ENCODE assay signal across 24 mouse cellular contexts in genomic region chr14:16335835-16336417, GRCm38 (mm10). TPM values are rescaled to one million over a fixed set of nuclear protein-coding genes. Genes with fewer than 3 reads are reported as not detected.
DNase-seq lines count a peak whose midpoint lies in the region; ATAC-seq and TF ChIP-seq lines count a peak whose summit lies in the region.
"Had no signal": no experiment of that assay in that cellular context is flagged by ENCODE, and none has a peak within 500 bp of the region (broad histone marks: within the 10 kb centered on the region; RNA-seq: fewer than 3 reads in every experiment).

No protein-coding gene starts in this region.

- ATAC-seq in midbrain, embryonic 13.5 days = 0 out of 2 replicates have a peak, but pooled peaks have one; percentile 24
- no peak for ATAC-seq in midbrain, embryonic 14.5 days (ENCODE audit: low FRiP score, low TSS enrichment)
- ATAC-seq: activated CD4-positive, CD25-positive, alpha-beta regulatory T cell, adult 4 months; hindbrain, postnatal 0 days; Patski had no signal

- H3K9ac ChIP-seq in midbrain, embryonic 13.5 days (replicated peaks) = no peak overlapping the region
- no peak overlapping the region for H3K9ac ChIP-seq in midbrain, embryonic 14.5 days (replicated peaks; ENCODE audit: low read length)
- H3K9ac ChIP-seq: forebrain, embryonic 12.5 days; heart, embryonic 15.5 days; limb, embryonic 15.5 days had no signal

- no peak overlapping the region for H3K27ac ChIP-seq in midbrain, embryonic 13.5 days
- H3K27ac ChIP-seq in midbrain, embryonic 14.5 days (replicated peaks; ENCODE audit: low read depth, low read length) = no peak overlapping the region
- peak overlapping the region; percentile 81 for H3K27ac ChIP-seq in thymus, adult 2 months (ENCODE audit: control insufficient read depth, insufficient read depth, low read length)
- H3K27ac ChIP-seq: embryonic facial prominence, embryonic 10.5 days; forebrain, embryonic 12.5 days; heart, adult 2 months; heart, embryonic 15.5 days; hindbrain, embryonic 10.5 days; hindbrain, postnatal 0 days; limb, embryonic 15.5 days had no signal

- TF ChIP-seq CTCF in thymus, adult 2 months (IDR thresholded peaks at IDR 0.05; ENCODE audit: borderline replicate concordance, control insufficient read depth, extremely low read depth, insufficient read depth, low read length, poor library complexity) = no peak

- no peak overlapping the region for H3K4me3 ChIP-seq in midbrain, embryonic 13.5 days (replicated peaks)
- H3K4me3 ChIP-seq in midbrain, embryonic 14.5 days (replicated peaks; ENCODE audit: low read depth, low read length) = no peak overlapping the region
- no peak overlapping the region for H3K4me3 ChIP-seq in thymus, adult 2 months (ENCODE audit: control insufficient read depth, insufficient read depth, low read length)
- H3K4me3 ChIP-seq: embryonic facial prominence, embryonic 10.5 days; forebrain, embryonic 12.5 days; heart, adult 2 months; heart, embryonic 15.5 days; hindbrain, embryonic 10.5 days; limb, embryonic 15.5 days; megakaryocyte, embryonic 14.5 days had no signal

- WGBS in midbrain, embryonic 13.5 days = 73% methylated on average over 3 of the region's 3 CpGs
- WGBS in midbrain, embryonic 14.5 days = 75% methylated on average over 3 of the region's 3 CpGs
- 55% methylated on average over 3 of the region's 3 CpGs for WGBS in thymus, adult 2 months

- H3K36me3 ChIP-seq in midbrain, embryonic 13.5 days = no peaks in the 10 kb centered on the region
- no peaks in the 10 kb centered on the region for H3K36me3 ChIP-seq in midbrain, embryonic 14.5 days (ENCODE audit: control insufficient read depth, insufficient read depth, low read length)
- no peaks in the 10 kb centered on the region for H3K36me3 ChIP-seq in thymus, adult 2 months (ENCODE audit: control insufficient read depth, insufficient read depth, low read length)
- H3K36me3 ChIP-seq: embryonic facial prominence, embryonic 10.5 days; forebrain, embryonic 12.5 days; heart, embryonic 15.5 days; hindbrain, embryonic 10.5 days; limb, embryonic 15.5 days had no signal

- H3K27me3 ChIP-seq in midbrain, embryonic 13.5 days = no peaks in the 10 kb centered on the region
- no peaks in the 10 kb centered on the region for H3K27me3 ChIP-seq in midbrain, embryonic 14.5 days (ENCODE audit: control insufficient read depth, insufficient read depth, low read length)
- no peaks in the 10 kb centered on the region for H3K27me3 ChIP-seq in thymus, adult 2 months (ENCODE audit: control insufficient read depth, insufficient read depth, low read length)
- H3K27me3 ChIP-seq: forebrain, embryonic 12.5 days; heart, embryonic 15.5 days; limb, embryonic 15.5 days; megakaryocyte, embryonic 14.5 days; Patski had no signal

- DNase-seq in heart, adult 11 months = peak; percentile 74
- no peak for DNase-seq in heart, postnatal 14 days
- no peak for DNase-seq in midbrain, embryonic 14.5 days
- peak; percentile 30 for DNase-seq in thymus, adult 2 months
- no peak for DNase-seq in adipocyte (ENCODE audit: low spot score)
- no peak for DNase-seq in right cerebral cortex, postnatal 25 days
- no peak for DNase-seq in spleen, adult 18-20 months
- DNase-seq: cerebellum, adult 8-10 months; gastrocnemius, postnatal 10 days; heart, adult 2 months; kidney, adult 9 months; kidney, postnatal 36 days; lung, postnatal 10 days; retina, postnatal 1 day had no signal

- no peaks in the 10 kb centered on the region for H3K4me1 ChIP-seq in midbrain, embryonic 13.5 days (replicated peaks)
- no peaks in the 10 kb centered on the region for H3K4me1 ChIP-seq in midbrain, embryonic 14.5 days (ENCODE audit: control insufficient read depth, insufficient read depth, low read length)
- H3K4me1 ChIP-seq in thymus, adult 2 months (replicated peaks; ENCODE audit: control insufficient read depth, insufficient read depth, low read length) = peaks cover 20% of the 10 kb centered on the region
- H3K4me1 ChIP-seq: limb, embryonic 15.5 days had no signal

- H3K9me3 ChIP-seq in midbrain, embryonic 13.5 days = no peaks in the 10 kb centered on the region
- no peaks in the 10 kb centered on the region for H3K9me3 ChIP-seq in midbrain, embryonic 14.5 days (ENCODE audit: control insufficient read depth, low read length)
- H3K9me3 ChIP-seq: embryonic facial prominence, embryonic 10.5 days; forebrain, embryonic 12.5 days; heart, embryonic 15.5 days; hindbrain, embryonic 10.5 days; limb, embryonic 15.5 days; megakaryocyte, embryonic 14.5 days had no signal

- no peak for TF ChIP-seq POLR2A in thymus, adult 2 months (IDR thresholded peaks at IDR 0.05; ENCODE audit: control insufficient read depth, extremely low read depth, insufficient read depth, low read length, poor library complexity)

- H3K4me2 ChIP-seq in midbrain, embryonic 13.5 days (replicated peaks) = no peak overlapping the region
- H3K4me2 ChIP-seq in midbrain, embryonic 14.5 days (ENCODE audit: low read length) = no peak overlapping the region
- H3K4me2 ChIP-seq: forebrain, embryonic 12.5 days; heart, embryonic 15.5 days; limb, embryonic 15.5 days had no signal

- intact Hi-C loops in heart, postnatal 14 days (cut with DNase I) = no loop called here

RNA-seq across cellular contexts. Expression of gene Top2b, which starts 29.1 kb away (rescaled TPM):
- 10 to 100 TPM; 75.5 to 80.6 TPM for total RNA-seq in heart, postnatal 14 days (2021)
- 118 and 130 TPM in 2 replicates for polyA plus RNA-seq in midbrain, embryonic 13.5 days (2015; fragmentation: Nextera tagmentation; extraction: Ambion mirVana)
- polyA plus RNA-seq in midbrain, embryonic 14.5 days (2014; fragmentation: Nextera tagmentation; extraction: Ambion mirVana) = 125 and 207 TPM in 2 replicates
- polyA plus RNA-seq in thymus, adult 2 months (2012; rRNA removed) = 31.2 and 37.2 TPM in 2 replicates

Comparison
In these comparisons a context has a peak if more than half of its experiments do, and no peak if none do; other contexts are left out.
1. DNase-seq: peak in heart, adult 11 months (single experiment) and thymus, adult 2 months (single experiment); none in heart, postnatal 14 days (0 of 2), midbrain, embryonic 14.5 days (single experiment), adipocyte (single experiment), right cerebral cortex, postnatal 25 days (single experiment) and spleen, adult 18-20 months (0 of 2).